ENCODE assay signal across 13 mouse cellular contexts in the genomic region with DNA sequence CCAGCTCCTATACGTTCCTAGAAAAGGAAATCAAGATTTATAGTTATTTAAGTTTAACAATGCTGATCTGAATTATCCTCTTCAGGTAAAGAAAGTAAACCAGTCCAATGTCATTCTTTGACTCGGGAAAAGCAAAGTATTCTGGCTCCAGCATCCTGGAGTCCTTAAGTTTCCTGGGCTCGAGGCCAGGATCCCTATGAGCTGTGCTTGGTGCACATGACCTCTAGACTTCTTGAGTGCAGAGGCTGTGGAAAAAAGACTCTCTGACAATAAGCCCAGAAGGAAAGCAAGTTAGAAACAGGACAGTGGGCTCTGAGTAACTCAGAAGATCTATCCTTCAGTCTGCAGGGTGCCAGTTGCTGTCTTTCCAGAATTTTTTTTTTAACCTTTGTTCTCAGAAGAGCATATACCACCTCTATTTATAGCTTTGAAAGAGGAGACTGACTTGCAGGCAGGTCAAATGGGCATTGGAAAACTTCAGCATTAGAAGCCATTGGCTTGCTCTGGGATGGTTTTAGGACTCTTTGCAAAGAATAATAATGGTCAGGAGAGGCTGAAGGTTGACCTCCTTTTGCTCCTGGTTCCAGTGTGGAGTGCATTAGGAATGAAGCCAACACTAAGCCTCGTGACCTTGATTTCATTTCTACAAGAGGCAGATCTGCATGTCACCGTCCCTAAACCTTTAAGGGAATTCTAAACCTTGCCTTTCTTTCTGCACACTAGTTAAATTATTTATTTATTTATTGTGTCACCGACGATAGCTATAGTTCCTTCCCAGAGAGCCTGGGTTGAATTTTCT. TPM values are rescaled to one million over a fixed set of nuclear protein-coding genes. Genes with fewer than 3 reads are reported as not detected.
DNase-seq lines count a peak whose midpoint lies in the region; ATAC-seq and TF ChIP-seq lines count a peak whose summit lies in the region.
"Had no signal": no experiment of that assay in that cellular context is flagged by ENCODE, and none has a peak within 500 bp of the region (broad histone marks: within the 10 kb centered on the region; RNA-seq: fewer than 3 reads in every experiment).

No protein-coding gene starts in this region.

- no peak for ATAC-seq in kidney, embryonic 16.5 days (ENCODE audit: low FRiP score, low TSS enrichment)
- ATAC-seq in heart, embryonic 14.5 days (ENCODE audit: insufficient number of reproducible peaks, insufficient read depth, low FRiP score, low read depth) = no peak
- ATAC-seq in lung, postnatal 0 days = no peak
- no peak for ATAC-seq in megakaryocyte, adult 5-6 weeks (ENCODE audit: poor library complexity, severe bottlenecking)

- H3K27ac ChIP-seq in kidney, embryonic 16.5 days (ENCODE audit: low read length) = no peak overlapping the region
- peak overlapping the region; percentile 71 to 82 for H3K27ac ChIP-seq in heart, embryonic 14.5 days (replicated peaks in 1 of 2; ENCODE audit: control insufficient read depth in 1 of 2, insufficient read depth in 1 of 2, low read depth in 2 of 2, low read length in 2 of 2)
- H3K27ac ChIP-seq in lung, postnatal 0 days (ENCODE audit: low read length) = no peak overlapping the region
- H3K27ac ChIP-seq: liver, embryonic 15.5 days; midbrain, embryonic 12.5 days had no signal

- H3K9me3 ChIP-seq in kidney, embryonic 16.5 days (ENCODE audit: low read length) = no peaks in the 10 kb centered on the region
- no peaks in the 10 kb centered on the region for H3K9me3 ChIP-seq in heart, embryonic 14.5 days (ENCODE audit: control insufficient read depth, low read length)
- H3K9me3 ChIP-seq in lung, postnatal 0 days (ENCODE audit: low read length) = no peaks in the 10 kb centered on the region
- H3K9me3 ChIP-seq: liver, embryonic 15.5 days; midbrain, embryonic 12.5 days had no signal

- TF ChIP-seq CTCF in lung, postnatal 0 days (IDR thresholded peaks at IDR 0.05) = no peak

- WGBS in kidney, embryonic 16.5 days = 61% methylated on average over 7 of the region's 7 CpGs
- 47% methylated on average over 7 of the region's 7 CpGs for WGBS in heart, embryonic 14.5 days
- 54% methylated on average over 7 of the region's 7 CpGs for WGBS in lung, postnatal 0 days

- no peak overlapping the region for H3K9ac ChIP-seq in kidney, embryonic 16.5 days (replicated peaks; ENCODE audit: low read length)
- H3K9ac ChIP-seq in heart, embryonic 14.5 days (ENCODE audit: low read length) = no peak overlapping the region
- no peak overlapping the region for H3K9ac ChIP-seq in lung, postnatal 0 days (replicated peaks; ENCODE audit: low read depth)
- H3K9ac ChIP-seq: liver, embryonic 15.5 days; midbrain, embryonic 12.5 days had no signal

- no peaks in the 10 kb centered on the region for H3K27me3 ChIP-seq in kidney, embryonic 16.5 days (ENCODE audit: insufficient read depth, low read length)
- no peaks in the 10 kb centered on the region for H3K27me3 ChIP-seq in heart, embryonic 14.5 days (ENCODE audit: control insufficient read depth, insufficient read depth, low read length)
- H3K27me3 ChIP-seq in lung, postnatal 0 days (replicated peaks; ENCODE audit: insufficient read depth, low read length) = no peaks in the 10 kb centered on the region
- H3K27me3 ChIP-seq: liver, embryonic 15.5 days; midbrain, embryonic 12.5 days had no signal

- no peak overlapping the region for H3K4me3 ChIP-seq in kidney, embryonic 16.5 days (ENCODE audit: low read length)
- H3K4me3 ChIP-seq in heart, embryonic 14.5 days (ENCODE audit: control insufficient read depth in 1 of 2, insufficient read depth in 1 of 2, low read depth in 1 of 2, low read length in 2 of 2) = no peak overlapping the region
- no peak overlapping the region for H3K4me3 ChIP-seq in lung, postnatal 0 days (ENCODE audit: low read depth, low read length)
- H3K4me3 ChIP-seq: liver, embryonic 15.5 days; midbrain, embryonic 12.5 days had no signal

- peak; percentile 46 for DNase-seq in adrenal gland, postnatal 10 days
- no peak for DNase-seq in adrenal gland, postnatal 25 days
- peak; percentile 5 to 22 for DNase-seq in kidney, adult 8-10 months
- DNase-seq in lung, postnatal 0 days (ENCODE audit: low spot score) = peak; percentile 37
- no peak for DNase-seq in thymus, postnatal 0 days (ENCODE audit: low spot score)
- DNase-seq: adrenal gland, adult 8-10 months; spleen, adult 18-20 months had no signal

- TF ChIP-seq EP300 in lung, postnatal 0 days (IDR thresholded peaks at IDR 0.05) = no peak

- H3K4me1 ChIP-seq in kidney, embryonic 16.5 days (ENCODE audit: insufficient read depth, low read length) = no peaks in the 10 kb centered on the region
- peaks cover 0 to 6% of the 10 kb centered on the region in 2 experiments; a peak in 3 of 4 replicates for H3K4me1 ChIP-seq in heart, embryonic 14.5 days (ENCODE audit: control insufficient read depth in 2 of 2, insufficient read depth in 2 of 2, low read length in 2 of 2)
- no peaks in the 10 kb centered on the region for H3K4me1 ChIP-seq in lung, postnatal 0 days (ENCODE audit: insufficient read depth, low read depth, low read length)
- H3K4me1 ChIP-seq: liver, embryonic 15.5 days; midbrain, embryonic 12.5 days had no signal

- H3K4me2 ChIP-seq in kidney, embryonic 16.5 days (replicated peaks; ENCODE audit: low read depth, low read length) = no peak overlapping the region
- 0 out of 2 replicates have a peak overlapping the region, but pooled peaks have one; percentile 7 for H3K4me2 ChIP-seq in heart, embryonic 14.5 days (ENCODE audit: low read length)
- no peak overlapping the region for H3K4me2 ChIP-seq in lung, postnatal 0 days (replicated peaks; ENCODE audit: low read depth, low read length)
- H3K4me2 ChIP-seq: liver, embryonic 15.5 days; midbrain, embryonic 12.5 days had no signal

- H3K36me3 ChIP-seq in kidney, embryonic 16.5 days (ENCODE audit: insufficient read depth, low read length) = no peaks in the 10 kb centered on the region
- no peaks in the 10 kb centered on the region for H3K36me3 ChIP-seq in heart, embryonic 14.5 days (ENCODE audit: control insufficient read depth, insufficient read depth, low read length)
- no peaks in the 10 kb centered on the region for H3K36me3 ChIP-seq in lung, postnatal 0 days (ENCODE audit: insufficient read depth, low read length)
- H3K36me3 ChIP-seq: liver, embryonic 15.5 days; midbrain, embryonic 12.5 days had no signal

RNA-seq across cellular contexts. Expression of gene B3galt1, which starts 26.4 kb away (rescaled TPM):
- 10 to 100 TPM in 1 of 2 experiments, 1 to 10 TPM in 1; 9.7 to 12.0 TPM for total RNA-seq in adrenal gland, postnatal 10 days (2021)
- total RNA-seq in adrenal gland, postnatal 25 days (2021) = 1.6 and 2.7 TPM in 2 replicates
- 4.9 and 7.4 TPM in 2 replicates for polyA plus RNA-seq in kidney, embryonic 16.5 days (2015; fragmentation: Nextera tagmentation; extraction: Ambion mirVana)
- polyA plus RNA-seq in heart, embryonic 14.5 days (2014; fragmentation: Nextera tagmentation; extraction: Ambion mirVana) = 7.1 and 8.9 TPM in 2 replicates
- polyA plus RNA-seq in lung, postnatal 0 days (2015; fragmentation: Nextera tagmentation; extraction: Ambion mirVana) = 0.30 and 0.81 TPM in 2 replicates
- polyA plus RNA-seq in thymus, postnatal 0 days (2015; fragmentation: Nextera tagmentation; extraction: Ambion mirVana) = 0.18 and 0.48 TPM in 2 replicates
- not detected in 2 replicates for total RNA-seq in megakaryocyte, adult 5-6 weeks (2015)
- not detected in 2 replicates for total RNA-seq in megakaryocyte, adult 5-6 weeks (2017)
- total RNA-seq: MEL had no signal

Comparison
In these comparisons a context has a peak if more than half of its experiments do, and no peak if none do; other contexts are left out.
1. DNase-seq: peak in adrenal gland, postnatal 10 days (single experiment), kidney, adult 8-10 months (2 of 2) and lung, postnatal 0 days (single experiment); none in adrenal gland, postnatal 25 days (single experiment) and thymus, postnatal 0 days (single experiment).
2. H3K27ac ChIP-seq: peak in heart, embryonic 14.5 days (2 of 2); none in kidney, embryonic 16.5 days (single experiment) and lung, postnatal 0 days (single experiment).